Mouse (Mus musculus): Measurements from ENCODE around the gene Ccdc134. TPM values are rescaled to one million over a fixed set of nuclear protein-coding genes. Genes with fewer than 3 reads are reported as not detected.

The Ccdc134 gene
- polyA plus RNA-seq, 1 experiment from 2014 or later = 16.2 TPM

GRCm38 (mm10) chr15:82187924-82188323 lies 60.2 kb downstream of the Ccdc134 start:
- no peak overlapping the region for H3K4me3 ChIP-seq (replicated peaks; ENCODE audit: low read length)
- no peaks in the 10 kb centered on the region for H3K27me3 ChIP-seq (replicated peaks; ENCODE audit: control insufficient read depth, insufficient read depth, low read length)
- H3K27ac ChIP-seq (ENCODE audit: low read length) = no peak overlapping the region
- no peak for ATAC-seq
- 90% methylated on average over 1 of the region's 1 CpGs for WGBS
- H3K9ac ChIP-seq (replicated peaks; ENCODE audit: low read depth, low read length) = no peak overlapping the region
- no peaks in the 10 kb centered on the region for H3K9me3 ChIP-seq (ENCODE audit: control insufficient read depth, low read length)
- H3K36me3 ChIP-seq (ENCODE audit: control insufficient read depth, insufficient read depth) = peaks cover 44% of the 10 kb centered on the region
- H3K4me2 ChIP-seq (ENCODE audit: low read length) = no peak overlapping the region
- no peaks in the 10 kb centered on the region for H3K4me1 ChIP-seq (replicated peaks; ENCODE audit: control insufficient read depth, insufficient read depth, low read length)

- Histone ChIP-seq H3K9ac (replicated peaks; ENCODE audit: low read depth, low read length) (no peak overlapping the region), H3K4me2 (ENCODE audit: low read length) (no peak overlapping the region), H3K27ac (ENCODE audit: low read length) (no peak overlapping the region), H3K36me3 (ENCODE audit: control insufficient read depth, insufficient read depth) (peaks cover 49% of the 10 kb centered on the region), H3K4me3 (replicated peaks; ENCODE audit: low read length) (no peak overlapping the region), H3K4me1 (replicated peaks; ENCODE audit: control insufficient read depth, insufficient read depth, low read length) (no peaks in the 10 kb centered on the region), H3K27me3 (replicated peaks; ENCODE audit: control insufficient read depth, insufficient read depth, low read length) (no peaks in the 10 kb centered on the region), H3K9me3 (ENCODE audit: control insufficient read depth, low read length) (no peaks in the 10 kb centered on the region)
- ATAC-seq = no peak
- WGBS = 81% methylated on average over 10 of the region's 10 CpGs
Measured at GRCm38 (mm10) chr15:82188481-82189240, 60.9 kb downstream of the Ccdc134 start.

Other genes with a start within 250 kb of the Ccdc134 start
- gene Polr3h, start 201.7 kb upstream of the Ccdc134 start, polyA plus RNA-seq (2015; fragmentation: Nextera tagmentation; extraction: Ambion mirVana) = 93.8 and 103 TPM in 2 replicates
- gene Csdc2, start 191.2 kb upstream of the Ccdc134 start, polyA plus RNA-seq (2015; fragmentation: Nextera tagmentation; extraction: Ambion mirVana) = 133 and 182 TPM in 2 replicates
- gene Pmm1, start 167.0 kb upstream of the Ccdc134 start, polyA plus RNA-seq (2015; fragmentation: Nextera tagmentation; extraction: Ambion mirVana) = 89.9 and 100 TPM in 2 replicates
- gene 1700029P11Rik, start 147.4 kb upstream of the Ccdc134 start, polyA plus RNA-seq (2015; fragmentation: Nextera tagmentation; extraction: Ambion mirVana) = not detected in 2 replicates
- 63.0 and 63.1 TPM in 2 replicates for gene Xrcc6, start 140.1 kb upstream of the Ccdc134 start, polyA plus RNA-seq (2015; fragmentation: Nextera tagmentation; extraction: Ambion mirVana)
- 45.4 and 47.4 TPM in 2 replicates for gene Desi1, start 94.1 kb upstream of the Ccdc134 start, polyA plus RNA-seq (2015; fragmentation: Nextera tagmentation; extraction: Ambion mirVana)
- gene Snu13, start 80.3 kb upstream of the Ccdc134 start, polyA plus RNA-seq (2015; fragmentation: Nextera tagmentation; extraction: Ambion mirVana) = 284 and 285 TPM in 2 replicates
- gene 4930407I10Rik, start 68.8 kb upstream of the Ccdc134 start, polyA plus RNA-seq (2015; fragmentation: Nextera tagmentation; extraction: Ambion mirVana) = not detected in 2 replicates
- gene Mei1, start 57.9 kb upstream of the Ccdc134 start, polyA plus RNA-seq (2015; fragmentation: Nextera tagmentation; extraction: Ambion mirVana) = not detected in 2 replicates
- gene Srebf2, start 19.3 kb downstream of the Ccdc134 start, polyA plus RNA-seq (2015; fragmentation: Nextera tagmentation; extraction: Ambion mirVana) = 229 and 232 TPM in 2 replicates
- gene Shisa8, start 84.9 kb downstream of the Ccdc134 start, polyA plus RNA-seq (2015; fragmentation: Nextera tagmentation; extraction: Ambion mirVana) = 0.66 and 0.70 TPM in 2 replicates
- gene Tnfrsf13c, start 96.4 kb downstream of the Ccdc134 start, polyA plus RNA-seq (2015; fragmentation: Nextera tagmentation; extraction: Ambion mirVana) = 0.10 and 0.25 TPM in 2 replicates
- gene Cenpm, start 116.8 kb downstream of the Ccdc134 start, polyA plus RNA-seq (2015; fragmentation: Nextera tagmentation; extraction: Ambion mirVana) = 29.8 and 34.6 TPM in 2 replicates
- gene 1500009C09Rik, start 124.5 kb downstream of the Ccdc134 start, polyA plus RNA-seq (2015; fragmentation: Nextera tagmentation; extraction: Ambion mirVana) = 17.0 and 18.6 TPM in 2 replicates
- 427 TPM in 2 replicates for gene Sept3, start 147.0 kb downstream of the Ccdc134 start, polyA plus RNA-seq (2015; fragmentation: Nextera tagmentation; extraction: Ambion mirVana)
- gene Wbp2nl, start 171.0 kb downstream of the Ccdc134 start, polyA plus RNA-seq (2015; fragmentation: Nextera tagmentation; extraction: Ambion mirVana) = 0.15 TPM in 1 of 2 replicates, not detected in the other
- gene Naga, start 211.0 kb downstream of the Ccdc134 start, polyA plus RNA-seq (2015; fragmentation: Nextera tagmentation; extraction: Ambion mirVana) = 23.4 and 26.1 TPM in 2 replicates
- gene Pheta2, start 211.0 kb downstream of the Ccdc134 start, polyA plus RNA-seq (2015; fragmentation: Nextera tagmentation; extraction: Ambion mirVana) = 2.0 TPM in 2 replicates
- gene Smdt1, start 211.0 kb downstream of the Ccdc134 start, polyA plus RNA-seq (2015; fragmentation: Nextera tagmentation; extraction: Ambion mirVana) = 269 and 282 TPM in 2 replicates
- 277 and 297 TPM in 2 replicates for gene Ndufa6, start 226.4 kb downstream of the Ccdc134 start, polyA plus RNA-seq (2015; fragmentation: Nextera tagmentation; extraction: Ambion mirVana)

Measured in forebrain, embryonic 16.5 days (tissue).